Mouse (Mus musculus): ENCODE results near the gene Gcm1. TPM values are rescaled to one million over a fixed set of nuclear protein-coding genes. Genes with fewer than 3 reads are reported as not detected.

Gene Gcm1
- polyA plus RNA-seq, 1 experiment, result not detected

GRCm38 (mm10) chr9:78088971-78089370, 37.2 kb downstream of the Gcm1 start:
- no peak overlapping the region for H3K27ac ChIP-seq (ENCODE audit: insufficient read depth, low read length)
- H3K4me1 ChIP-seq (ENCODE audit: control insufficient read depth, insufficient read depth, low read length), result peaks cover 4% of the 10 kb centered on the region; the same call in 1 of the 2 replicates
- DNase-seq, result no peak
- no peaks in the 10 kb centered on the region for H3K27me3 ChIP-seq (ENCODE audit: control insufficient read depth, insufficient read depth, low read length)
- TF ChIP-seq POLR2A (IDR thresholded peaks at IDR 0.05; ENCODE audit: borderline replicate concordance, insufficient read depth, low read length) (no peak), CTCF (IDR thresholded peaks at IDR 0.05; ENCODE audit: borderline replicate concordance, insufficient read depth, low read depth, low read length) (no peak)
- 39% methylated on average over 7 of the region's 7 CpGs for WGBS
- no peak overlapping the region for H3K4me3 ChIP-seq (replicated peaks; ENCODE audit: insufficient read depth, low read depth, low read length)

- 57% methylated on average over 1 of the region's 1 CpGs for WGBS
- no peak overlapping the region for H3K4me3 ChIP-seq (replicated peaks; ENCODE audit: insufficient read depth, low read depth, low read length)
- TF ChIP-seq POLR2A (IDR thresholded peaks at IDR 0.05; ENCODE audit: borderline replicate concordance, insufficient read depth, low read length) (no peak), CTCF (IDR thresholded peaks at IDR 0.05; ENCODE audit: borderline replicate concordance, insufficient read depth, low read depth, low read length) (no peak)
- peaks cover 4% of the 10 kb centered on the region; the same call in 1 of the 2 replicates for H3K4me1 ChIP-seq (ENCODE audit: control insufficient read depth, insufficient read depth, low read length)
- no peak overlapping the region for H3K27ac ChIP-seq (ENCODE audit: insufficient read depth, low read length)
- no peaks in the 10 kb centered on the region for H3K27me3 ChIP-seq (ENCODE audit: control insufficient read depth, insufficient read depth, low read length)
- DNase-seq, result no peak
Measured at GRCm38 (mm10) chr9:78089906-78090305, 38.2 kb downstream of the Gcm1 start.

DNA sequence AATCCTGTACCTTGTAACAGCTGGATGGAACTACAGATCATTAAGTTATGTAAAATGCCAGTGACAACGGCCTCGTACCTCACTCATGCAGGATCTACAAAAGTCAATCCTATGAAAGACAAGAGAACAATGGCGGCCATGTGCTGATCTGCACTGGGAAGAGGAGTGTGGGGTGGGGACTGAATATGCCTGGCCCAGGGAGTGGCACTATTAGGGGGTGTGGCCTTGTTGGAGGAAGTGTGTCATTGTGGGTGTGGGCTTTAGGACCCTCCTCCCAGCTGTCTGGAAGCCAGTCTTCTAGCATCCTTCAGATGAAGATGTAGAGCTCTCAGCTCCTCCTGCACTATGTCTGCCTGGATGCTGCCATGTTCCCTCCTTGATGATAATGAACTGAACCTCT, 38.9 kb downstream of the Gcm1 start:
- no peak for TF ChIP-seq POLR2A (IDR thresholded peaks at IDR 0.05; ENCODE audit: borderline replicate concordance, insufficient read depth, low read length)
- TF ChIP-seq CTCF (IDR thresholded peaks at IDR 0.05; ENCODE audit: borderline replicate concordance, insufficient read depth, low read depth, low read length), result no peak
- DNase-seq, result no peak
- Histone ChIP-seq H3K4me3 (replicated peaks; ENCODE audit: insufficient read depth, low read depth, low read length) (no peak overlapping the region), H3K4me1 (ENCODE audit: control insufficient read depth, insufficient read depth, low read length) (peaks cover 4% of the 10 kb centered on the region; the same call in 1 of the 2 replicates), H3K27me3 (ENCODE audit: control insufficient read depth, insufficient read depth, low read length) (no peaks in the 10 kb centered on the region), H3K27ac (ENCODE audit: insufficient read depth, low read length) (no peak overlapping the region)
- 96% methylated on average over 3 of the region's 3 CpGs for WGBS

- no peak overlapping the region for H3K4me3 ChIP-seq (replicated peaks; ENCODE audit: insufficient read depth, low read depth, low read length)
- H3K27me3 ChIP-seq (ENCODE audit: control insufficient read depth, insufficient read depth, low read length), result no peaks in the 10 kb centered on the region
- WGBS, result 91% methylated on average over 12 of the region's 12 CpGs
- H3K4me1 ChIP-seq (ENCODE audit: control insufficient read depth, insufficient read depth, low read length), result no peaks in the 10 kb centered on the region; the same call in 1 of the 2 replicates
- DNase-seq, result no peak
- no peak overlapping the region for H3K27ac ChIP-seq (ENCODE audit: insufficient read depth, low read length)
- no peak for TF ChIP-seq POLR2A (IDR thresholded peaks at IDR 0.05; ENCODE audit: borderline replicate concordance, insufficient read depth, low read length)
- TF ChIP-seq CTCF (IDR thresholded peaks at IDR 0.05; ENCODE audit: borderline replicate concordance, insufficient read depth, low read depth, low read length), result no peak
Measured at GRCm38 (mm10) chr9:78095686-78096085, 44.0 kb downstream of the Gcm1 start.

- no peak overlapping the region for H3K4me3 ChIP-seq (replicated peaks; ENCODE audit: insufficient read depth, low read depth, low read length)
- H3K27me3 ChIP-seq (ENCODE audit: control insufficient read depth, insufficient read depth, low read length), result no peaks in the 10 kb centered on the region
- no peak for TF ChIP-seq CTCF (IDR thresholded peaks at IDR 0.05; ENCODE audit: borderline replicate concordance, insufficient read depth, low read depth, low read length)
- no peak for TF ChIP-seq POLR2A (IDR thresholded peaks at IDR 0.05; ENCODE audit: borderline replicate concordance, insufficient read depth, low read length)
- 95% methylated on average over 6 of the region's 6 CpGs for WGBS
- DNase-seq, result no peak
- H3K4me1 ChIP-seq (ENCODE audit: control insufficient read depth, insufficient read depth, low read length), result no peaks in the 10 kb centered on the region
- no peak overlapping the region for H3K27ac ChIP-seq (ENCODE audit: insufficient read depth, low read length)
Measured at GRCm38 (mm10) chr9:78096376-78096775, 44.7 kb downstream of the Gcm1 start.

- Histone ChIP-seq H3K27ac (ENCODE audit: insufficient read depth, low read length) (no peak overlapping the region), H3K27me3 (ENCODE audit: control insufficient read depth, insufficient read depth, low read length) (no peaks in the 10 kb centered on the region), H3K4me1 (ENCODE audit: control insufficient read depth, insufficient read depth, low read length) (no peaks in the 10 kb centered on the region; the same call in 1 of the 2 replicates), H3K4me3 (replicated peaks; ENCODE audit: insufficient read depth, low read depth, low read length) (no peak overlapping the region)
- 86% methylated on average over 5 of the region's 5 CpGs for WGBS
- no peak for DNase-seq
- TF ChIP-seq POLR2A (IDR thresholded peaks at IDR 0.05; ENCODE audit: borderline replicate concordance, insufficient read depth, low read length) (no peak), CTCF (IDR thresholded peaks at IDR 0.05; ENCODE audit: borderline replicate concordance, insufficient read depth, low read depth, low read length) (no peak)
Measured at GRCm38 (mm10) chr9:78100956-78101355, 49.2 kb downstream of the Gcm1 start.

DNA sequence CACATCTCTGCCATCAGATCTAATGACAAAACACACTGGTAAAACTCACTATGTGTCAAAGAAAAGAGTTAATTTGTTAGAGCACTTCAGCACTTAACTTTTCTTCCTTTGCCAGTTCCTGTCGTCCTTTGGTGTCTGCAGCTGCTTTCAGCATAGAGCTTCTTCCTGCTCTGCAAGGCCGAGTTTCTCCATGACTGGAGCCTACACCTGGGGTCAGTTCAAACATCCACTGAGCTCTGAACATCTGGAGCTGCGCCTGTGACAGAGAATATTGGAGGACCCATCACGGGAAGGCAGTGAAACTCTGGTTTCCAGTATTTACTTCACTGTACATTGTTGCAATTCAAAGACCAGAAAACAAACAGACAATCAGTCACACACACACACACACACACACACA, 49.7 kb downstream of the Gcm1 start:
- no peak for DNase-seq
- H3K4me1 ChIP-seq (ENCODE audit: control insufficient read depth, insufficient read depth, low read length), result peaks cover under 1% of the 10 kb centered on the region; the same call in 1 of the 2 replicates
- H3K27ac ChIP-seq (ENCODE audit: insufficient read depth, low read length), result no peak overlapping the region
- TF ChIP-seq POLR2A (IDR thresholded peaks at IDR 0.05; ENCODE audit: borderline replicate concordance, insufficient read depth, low read length) (no peak), CTCF (IDR thresholded peaks at IDR 0.05; ENCODE audit: borderline replicate concordance, insufficient read depth, low read depth, low read length) (no peak)
- no peak overlapping the region for H3K4me3 ChIP-seq (replicated peaks; ENCODE audit: insufficient read depth, low read depth, low read length)
- H3K27me3 ChIP-seq (ENCODE audit: control insufficient read depth, insufficient read depth, low read length), result no peaks in the 10 kb centered on the region
- 66% methylated on average over 4 of the region's 4 CpGs for WGBS

GRCm38 (mm10) chr9:78103965-78104560, 52.3 kb downstream of the Gcm1 start:
- no peak for TF ChIP-seq CTCF (IDR thresholded peaks at IDR 0.05; ENCODE audit: borderline replicate concordance, insufficient read depth, low read depth, low read length)
- TF ChIP-seq POLR2A (IDR thresholded peaks at IDR 0.05; ENCODE audit: borderline replicate concordance, insufficient read depth, low read length), result no peak
- WGBS, result 89% methylated on average over 8 of the region's 8 CpGs
- DNase-seq, result no peak
- Histone ChIP-seq H3K27me3 (ENCODE audit: control insufficient read depth, insufficient read depth, low read length) (no peaks in the 10 kb centered on the region), H3K4me3 (replicated peaks; ENCODE audit: insufficient read depth, low read depth, low read length) (no peak overlapping the region), H3K4me1 (ENCODE audit: control insufficient read depth, insufficient read depth, low read length) (peaks cover 4% of the 10 kb centered on the region), H3K27ac (ENCODE audit: insufficient read depth, low read length) (no peak overlapping the region)

Data from cerebellum, adult 2 months (tissue).